Mouse (Mus musculus) intestine, embryonic 16.5 days (tissue): ENCODE measurements at regions not wholly inside any gene's neighbourhood (a gene's known extent, or its start where the extent isn't known, plus 50 kb on each side); places are given as distances from the start of the nearest gene placed in this dataset.
A peak's percentile ranks its signal among the peaks of the same experiment; 100 is the strongest.

Experiments
- ATAC-seq: fragments of 200-750 bp; cut with Nextera tagmentation; 2 replicates; pipeline ENCODE4 v1.8.0; 2017; ENCODE audit warnings: moderate TSS enrichment, moderate library complexity
- H3K27ac ChIP-seq: fragments of 300-500 bp; sonication (generic); 2 replicates; pipeline ENCODE4 v1.5.1; 2014; ENCODE audit warnings: mild to moderate bottlenecking, low read length
- H3K27me3 ChIP-seq: fragments of 300-500 bp; sonication (generic); replicated peaks from 2 replicates; pipeline ENCODE4 v1.6.1; 2014; ENCODE audit warnings: low read length, control low read depth, mixed read lengths; ENCODE audit not compliant: control insufficient read depth, insufficient read depth
- H3K36me3 ChIP-seq: fragments of 300-500 bp; sonication (generic); 2 replicates; pipeline ENCODE4 v1.6.1; 2014; ENCODE audit warnings: low read length, control low read depth; ENCODE audit not compliant: control insufficient read depth, insufficient read depth
- H3K4me1 ChIP-seq: fragments of 300-500 bp; sonication (generic); 2 replicates; pipeline ENCODE4 v1.6.1; 2014; ENCODE audit warnings: low read length, control low read depth, mixed read lengths; ENCODE audit not compliant: control insufficient read depth, insufficient read depth
- H3K4me2 ChIP-seq: fragments of 300-500 bp; sonication (generic); 2 replicates; pipeline ENCODE4 v1.6.1; 2014; ENCODE audit warnings: low read depth, low read length, control low read depth
- H3K4me3 ChIP-seq: fragments of 300-500 bp; sonication (generic); 2 replicates; pipeline ENCODE4 v1.5.1; 2014; ENCODE audit warnings: mild to moderate bottlenecking, low read length
- H3K9ac ChIP-seq: fragments of 300-500 bp; sonication (generic); 2 replicates; pipeline ENCODE4 v1.6.1; 2014; ENCODE audit warnings: low read depth, low read length
- H3K9me3 ChIP-seq: fragments of 300-500 bp; sonication (generic); 2 replicates; pipeline ENCODE4 v1.6.1; 2016; ENCODE audit warnings: low read length, control low read depth; ENCODE audit not compliant: control insufficient read depth
- WGBS: fragments of 180-500 bp; shearing (Covaris S2); extraction: QIAGEN DNeasy Blood & Tissue Kit; methylation state at CpG from one replicate; pipeline ENCODE4 v1.1.7; 2014; 5-methylcytosine and 5-hydroxymethylcytosine counted together

GRCm38 (mm10) chr2:75603175-75603871 is 55.7 kb upstream of the Hnrnpa3 start:
- H3K27me3 ChIP-seq = no peaks in the 10 kb centered on the region
- H3K27ac ChIP-seq = no peak overlapping the region
- H3K4me2 ChIP-seq = peak overlapping the region; percentile 60
- ATAC-seq = no peak
- H3K4me1 ChIP-seq = peaks cover 10% of the 10 kb centered on the region; the same call in 1 of the 2 replicates
- H3K9ac ChIP-seq = peak overlapping the region; percentile 38
- 17% methylated on average over 26 of the region's 26 CpGs for WGBS
- no peaks in the 10 kb centered on the region for H3K36me3 ChIP-seq
- no peaks in the 10 kb centered on the region for H3K9me3 ChIP-seq
- peak overlapping the region; percentile 37 for H3K4me3 ChIP-seq

- Histone ChIP-seq H3K9ac (peak overlapping the region; percentile 36; the same call in 1 of the 2 replicates), H3K27me3 (no peaks in the 10 kb centered on the region), H3K4me2 (no peak overlapping the region), H3K4me3 (no peak overlapping the region), H3K4me1 (peaks cover 19% of the 10 kb centered on the region; the same call in 1 of the 2 replicates), H3K36me3 (no peaks in the 10 kb centered on the region), H3K9me3 (no peaks in the 10 kb centered on the region), H3K27ac (no peak overlapping the region)
- no peak for ATAC-seq
- WGBS = under 1% methylated on average over 7 of the region's 7 CpGs
Measured at GRCm38 (mm10) chr2:75605634-75606033, 53.4 kb upstream of the Hnrnpa3 start.

- Histone ChIP-seq H3K27ac (no peak overlapping the region), H3K9ac (0 out of 2 replicates have a peak overlapping the region, but pooled peaks have one; percentile 29), H3K36me3 (no peaks in the 10 kb centered on the region), H3K4me1 (peaks cover 19% of the 10 kb centered on the region), H3K9me3 (no peaks in the 10 kb centered on the region), H3K27me3 (no peaks in the 10 kb centered on the region), H3K4me3 (no peak overlapping the region), H3K4me2 (no peak overlapping the region)
- no peak for ATAC-seq
- WGBS = 67% methylated on average over 11 of the region's 11 CpGs
Measured at GRCm38 (mm10) chr2:75607010-75607915, 51.8 kb upstream of the Hnrnpa3 start.

- Histone ChIP-seq H3K9me3 (no peaks in the 10 kb centered on the region), H3K27ac (no peak overlapping the region), H3K27me3 (no peaks in the 10 kb centered on the region), H3K4me2 (no peak overlapping the region), H3K4me1 (peaks cover 24% of the 10 kb centered on the region), H3K4me3 (no peak overlapping the region), H3K36me3 (no peaks in the 10 kb centered on the region), H3K9ac (0 out of 2 replicates have a peak overlapping the region, but pooled peaks have one; percentile 29)
- 52% methylated on average over 10 of the region's 10 CpGs for WGBS
- ATAC-seq = no peak
Measured at GRCm38 (mm10) chr2:75607958-75608357, 51.1 kb upstream of the Hnrnpa3 start.

GRCm38 (mm10) chr2:75608482-75608881 is 50.6 kb upstream of the Hnrnpa3 start:
- no peak for ATAC-seq
- WGBS = 53% methylated on average over 15 of the region's 15 CpGs
- no peaks in the 10 kb centered on the region for H3K36me3 ChIP-seq
- no peak overlapping the region for H3K4me2 ChIP-seq
- H3K27me3 ChIP-seq = no peaks in the 10 kb centered on the region
- H3K9ac ChIP-seq = no peak overlapping the region
- H3K27ac ChIP-seq = no peak overlapping the region
- H3K4me3 ChIP-seq = no peak overlapping the region
- peaks cover 26% of the 10 kb centered on the region for H3K4me1 ChIP-seq
- H3K9me3 ChIP-seq = no peaks in the 10 kb centered on the region

GRCm38 (mm10) chr2:75609150-75609946 is 49.7 kb upstream of the Hnrnpa3 start:
- ATAC-seq = no peak
- no peaks in the 10 kb centered on the region for H3K27me3 ChIP-seq
- no peak overlapping the region for H3K27ac ChIP-seq
- peak overlapping the region; percentile 20 for H3K4me3 ChIP-seq
- H3K9me3 ChIP-seq = no peaks in the 10 kb centered on the region
- 34% methylated on average over 27 of the region's 27 CpGs for WGBS
- H3K36me3 ChIP-seq = no peaks in the 10 kb centered on the region
- peaks cover 24% of the 10 kb centered on the region for H3K4me1 ChIP-seq
- H3K4me2 ChIP-seq = peak overlapping the region; percentile 38
- peak overlapping the region; percentile 54 for H3K9ac ChIP-seq
